ENCODE assay signal across 19 mouse cellular contexts in genomic region chr17:79745051-79745731, GRCm38 (mm10). TPM values are rescaled to one million over a fixed set of nuclear protein-coding genes. Genes with fewer than 3 reads are reported as not detected.
DNase-seq lines count a peak whose midpoint lies in the region; ATAC-seq and TF ChIP-seq lines count a peak whose summit lies in the region.
"Had no signal": no experiment of that assay in that cellular context is flagged by ENCODE, and none has a peak within 500 bp of the region (broad histone marks: within the 10 kb centered on the region; RNA-seq: fewer than 3 reads in every experiment).

No protein-coding gene starts in this region.

- H3K27me3 ChIP-seq in lung, postnatal 0 days (replicated peaks; ENCODE audit: insufficient read depth, low read length), result no peaks in the 10 kb centered on the region
- H3K27me3 ChIP-seq in kidney, embryonic 14.5 days (ENCODE audit: control insufficient read depth, insufficient read depth, low read length), result no peaks in the 10 kb centered on the region
- H3K27me3 ChIP-seq: embryonic facial prominence, embryonic 13.5 days; forebrain, embryonic 15.5 days; hindbrain, embryonic 12.5 days had no signal

- TF ChIP-seq CTCF in lung, postnatal 0 days (IDR thresholded peaks at IDR 0.05), result no peak

- H3K4me3 ChIP-seq in lung, postnatal 0 days (ENCODE audit: low read depth, low read length), result no peak overlapping the region
- no peak overlapping the region for H3K4me3 ChIP-seq in kidney, embryonic 14.5 days (ENCODE audit: low read length)
- H3K4me3 ChIP-seq: embryonic facial prominence, embryonic 13.5 days; forebrain, embryonic 15.5 days; heart, embryonic 10.5 days; hindbrain, embryonic 12.5 days; limb, embryonic 12.5 days had no signal

- ATAC-seq in lung, postnatal 0 days, result no peak
- ATAC-seq in kidney, embryonic 14.5 days (ENCODE audit: low FRiP score, low TSS enrichment), result no peak
- ATAC-seq: forebrain, embryonic 15.5 days; inflammation-experienced regulatory T-cells, adult 6 months had no signal

- DNase-seq in lung, postnatal 0 days (ENCODE audit: low spot score), result peak; percentile 13
- no peak for DNase-seq in lung, postnatal 10 days
- DNase-seq in R1 (ENCODE audit: low read depth, low spot score), result peak; percentile 21
- DNase-seq in mesoderm, embryonic 11.5 days (ENCODE audit: low read depth, low spot score), result peak; percentile 61
- DNase-seq in left cerebral cortex, postnatal 25 days (ENCODE audit: low spot score in 2 of 2), result no peak
- no peak for DNase-seq in thymus, postnatal 25 days
- DNase-seq: cerebellum, adult 8-10 months; gastrocnemius, postnatal 36 days; lung, postnatal 14 days; thymus, postnatal 14 days had no signal

- H3K9ac ChIP-seq in lung, postnatal 0 days (replicated peaks; ENCODE audit: low read depth), result no peak overlapping the region
- no peak overlapping the region for H3K9ac ChIP-seq in kidney, embryonic 14.5 days (ENCODE audit: low read depth, low read length)
- H3K9ac ChIP-seq: embryonic facial prominence, embryonic 13.5 days; forebrain, embryonic 15.5 days; hindbrain, embryonic 12.5 days; limb, embryonic 12.5 days; liver, embryonic 14.5 days had no signal

- H3K4me2 ChIP-seq in lung, postnatal 0 days (replicated peaks; ENCODE audit: low read depth, low read length), result no peak overlapping the region
- no peak overlapping the region for H3K4me2 ChIP-seq in kidney, embryonic 14.5 days (replicated peaks; ENCODE audit: low read depth, low read length)
- H3K4me2 ChIP-seq: embryonic facial prominence, embryonic 13.5 days; forebrain, embryonic 15.5 days; hindbrain, embryonic 12.5 days; limb, embryonic 12.5 days had no signal

- 33% methylated on average over 13 of the region's 13 CpGs for WGBS in lung, postnatal 0 days
- WGBS in kidney, embryonic 14.5 days, result 35% methylated on average over 13 of the region's 13 CpGs

- no peaks in the 10 kb centered on the region for H3K4me1 ChIP-seq in lung, postnatal 0 days (ENCODE audit: insufficient read depth, low read depth, low read length)
- H3K4me1 ChIP-seq in kidney, embryonic 14.5 days (ENCODE audit: control insufficient read depth, insufficient read depth, low read length), result peaks cover 26% of the 10 kb centered on the region
- H3K4me1 ChIP-seq: forebrain, embryonic 15.5 days; limb, embryonic 12.5 days had no signal

- H3K27ac ChIP-seq in lung, postnatal 0 days (ENCODE audit: low read length), result no peak overlapping the region
- H3K27ac ChIP-seq in kidney, embryonic 14.5 days (ENCODE audit: low read depth, low read length), result peak overlapping the region; percentile 25; the same call in 1 of the 2 replicates
- H3K27ac ChIP-seq: embryonic facial prominence, embryonic 13.5 days; forebrain, embryonic 15.5 days; hindbrain, embryonic 12.5 days; limb, embryonic 12.5 days; liver, embryonic 14.5 days had no signal

- H3K9me3 ChIP-seq in lung, postnatal 0 days (ENCODE audit: low read length), result no peaks in the 10 kb centered on the region
- peaks cover 8% of the 10 kb centered on the region; the same call in 1 of the 2 replicates for H3K9me3 ChIP-seq in kidney, embryonic 14.5 days (ENCODE audit: control insufficient read depth, low read length)
- H3K9me3 ChIP-seq: embryonic facial prominence, embryonic 13.5 days; forebrain, embryonic 15.5 days; heart, embryonic 10.5 days had no signal

- intact Hi-C loops in left cerebral cortex, postnatal 25 days (cut with DNase I), result no loop called here

- no peak for TF ChIP-seq EP300 in lung, postnatal 0 days (IDR thresholded peaks at IDR 0.05)

- no peaks in the 10 kb centered on the region for H3K36me3 ChIP-seq in lung, postnatal 0 days (ENCODE audit: insufficient read depth, low read length)
- no peaks in the 10 kb centered on the region for H3K36me3 ChIP-seq in kidney, embryonic 14.5 days (ENCODE audit: control insufficient read depth, insufficient read depth, low read length)
- H3K36me3 ChIP-seq: embryonic facial prominence, embryonic 13.5 days; forebrain, embryonic 15.5 days; heart, embryonic 10.5 days; hindbrain, embryonic 12.5 days; limb, embryonic 12.5 days had no signal

RNA-seq across cellular contexts. Expression of gene Cyp1b1, which starts 30.3 kb away (rescaled TPM):
- polyA plus RNA-seq in lung, postnatal 0 days (2015; fragmentation: Nextera tagmentation; extraction: Ambion mirVana), result 1.7 and 1.9 TPM in 2 replicates
- 9.0 and 16.5 TPM in 2 replicates for polyA plus RNA-seq in kidney, embryonic 14.5 days (2014; fragmentation: Nextera tagmentation; extraction: Ambion mirVana)
- total RNA-seq in left cerebral cortex, postnatal 25 days (2021), result 1 to 10 TPM; 2.3 to 3.0 TPM
- total RNA-seq: megakaryocyte-erythroid progenitor cell, adult 5-6 weeks had no signal
- polyA plus RNA-seq: inflammation-experienced regulatory T-cells, adult 6 months had no signal

Comparison
In these comparisons a context has a peak if more than half of its experiments do, and no peak if none do; other contexts are left out.
1. DNase-seq: peak in lung, postnatal 0 days (single experiment), R1 (single experiment) and mesoderm, embryonic 11.5 days (single experiment); none in lung, postnatal 10 days (single experiment), left cerebral cortex, postnatal 25 days (0 of 2) and thymus, postnatal 25 days (single experiment).